Mouse (Mus musculus) spleen, adult 18-20 months (tissue): ENCODE data around the gene Wdfy2.
A peak's percentile ranks its signal among the peaks of the same experiment; 100 is the strongest.

ENCODE experiments used
- DNase-seq, 2 experiments: peaks; one replicate each; pipeline ENCODE4 v3.0.0; 2022; ENCODE audit warnings: mixed read lengths in 2 of 2

Gene Wdfy2

GRCm38 (mm10) chr14:62845011-62845840 is 7.7 kb downstream of the Wdfy2 start:
- DNase-seq: no peak

GRCm38 (mm10) chr14:62850980-62851379 is 13.5 kb downstream of the Wdfy2 start:
- no peak for DNase-seq

GRCm38 (mm10) chr14:62852840-62853239 is 15.4 kb downstream of the Wdfy2 start:
- no peak for DNase-seq

- no peak for DNase-seq
Observed at GRCm38 (mm10) chr14:62855077-62855835, 17.8 kb downstream of the Wdfy2 start.

- no peak for DNase-seq
Observed at GRCm38 (mm10) chr14:62855863-62856262, 18.4 kb downstream of the Wdfy2 start.

GRCm38 (mm10) chr14:62856490-62856889 is 19.0 kb downstream of the Wdfy2 start:
- no peak for DNase-seq

GRCm38 (mm10) chr14:62857879-62858278 is 20.4 kb downstream of the Wdfy2 start:
- DNase-seq: no peak

- DNase-seq: no peak
Observed at GRCm38 (mm10) chr14:62858311-62858710, 20.8 kb downstream of the Wdfy2 start.

- DNase-seq: no peak
Observed at GRCm38 (mm10) chr14:62862564-62862963, 25.1 kb downstream of the Wdfy2 start.

- DNase-seq: no peak
Observed at GRCm38 (mm10) chr14:62864254-62864653, 26.8 kb downstream of the Wdfy2 start.

- no peak for DNase-seq
Observed at GRCm38 (mm10) chr14:62865405-62865804, 27.9 kb downstream of the Wdfy2 start.

- no peak for DNase-seq
Observed at GRCm38 (mm10) chr14:62867069-62867468, 29.6 kb downstream of the Wdfy2 start.

- DNase-seq: no peak
Observed at GRCm38 (mm10) chr14:62867576-62867975, 30.1 kb downstream of the Wdfy2 start.

- DNase-seq: no peak
Observed at GRCm38 (mm10) chr14:62868254-62868653, 30.8 kb downstream of the Wdfy2 start.

GRCm38 (mm10) chr14:62870238-62870638 is 32.8 kb downstream of the Wdfy2 start:
- DNase-seq: no peak

- DNase-seq: no peak
Observed at GRCm38 (mm10) chr14:62871431-62871830, 34.0 kb downstream of the Wdfy2 start.

GRCm38 (mm10) chr14:62871932-62872331 is 34.5 kb downstream of the Wdfy2 start:
- DNase-seq: no peak

GRCm38 (mm10) chr14:62873820-62874219 is 36.3 kb downstream of the Wdfy2 start:
- no peak for DNase-seq

GRCm38 (mm10) chr14:62874348-62874747 is 36.9 kb downstream of the Wdfy2 start:
- DNase-seq: no peak

- DNase-seq: no peak
Observed at GRCm38 (mm10) chr14:62878076-62878475, 40.6 kb downstream of the Wdfy2 start.

GRCm38 (mm10) chr14:62878634-62879430 is 41.4 kb downstream of the Wdfy2 start:
- DNase-seq: no peak

GRCm38 (mm10) chr14:62879497-62879896 is 42.0 kb downstream of the Wdfy2 start:
- DNase-seq: peak; percentile 35 to 67
